Mouse (Mus musculus) midbrain, embryonic 12.5 days (tissue): ENCODE results near the gene Cbarp. TPM values are rescaled to one million over a fixed set of nuclear protein-coding genes. Genes with fewer than 3 reads are reported as not detected.

ENCODE experiments used
- ATAC-seq: fragments of 200-750 bp; cut with Nextera tagmentation; 2 replicates; pipeline ENCODE4 v1.8.0; 2017; ENCODE audit warnings: low read depth, moderate TSS enrichment, moderate library complexity; ENCODE audit not compliant: low FRiP score
- H3K27ac ChIP-seq: fragments of 300-500 bp; sonication (generic); replicated peaks from 2 replicates; pipeline ENCODE4 v1.5.1; 2016; ENCODE audit warnings: mild to moderate bottlenecking
- H3K27me3 ChIP-seq: fragments of 300-500 bp; sonication (generic); 2 replicates; pipeline ENCODE4 v1.6.1; 2016; ENCODE audit warnings: mild to moderate bottlenecking
- H3K36me3 ChIP-seq: fragments of 300-500 bp; sonication (generic); 2 replicates; pipeline ENCODE4 v1.6.1; 2016
- H3K4me1 ChIP-seq: fragments of 300-500 bp; sonication (generic); 2 replicates; pipeline ENCODE4 v1.6.1; 2016
- H3K4me2 ChIP-seq: fragments of 300-500 bp; sonication (generic); replicated peaks from 2 replicates; pipeline ENCODE4 v1.6.1; 2016; ENCODE audit warnings: mild to moderate bottlenecking, moderate library complexity
- H3K4me3 ChIP-seq: fragments of 300-500 bp; sonication (generic); 2 replicates; pipeline ENCODE4 v1.5.1; 2016; ENCODE audit warnings: mild to moderate bottlenecking
- H3K9ac ChIP-seq: fragments of 300-500 bp; sonication (generic); replicated peaks from 2 replicates; pipeline ENCODE4 v1.6.1; 2016; ENCODE audit warnings: mild to moderate bottlenecking, moderate library complexity
- H3K9me3 ChIP-seq: fragments of 300-500 bp; sonication (generic); 2 replicates; pipeline ENCODE4 v1.6.1; 2016; ENCODE audit warnings: mild to moderate bottlenecking
- WGBS: fragments of 180-500 bp; shearing (Covaris S2); methylation state at CpG from one replicate; pipeline ENCODE4 v1.1.7; 2016; 5-methylcytosine and 5-hydroxymethylcytosine counted together
- polyA plus RNA-seq: library from polyadenylated mRNA; unstranded; fragments of >200 nt; fragmentation: Nextera tagmentation; extraction: Ambion mirVana; gene quantifications from 2 replicates; pipeline ENCODE4 v1.2.1, GENCODE M21; 2016

Cbarp gene
- polyA plus RNA-seq, 1 experiment from 2014 or later, result 19.3 TPM

- Histone ChIP-seq H3K36me3 (peaks cover 97% of the 10 kb centered on the region), H3K27me3 (peaks cover 49% of the 10 kb centered on the region), H3K9ac (no peak overlapping the region), H3K4me3 (no peak overlapping the region), H3K9me3 (no peaks in the 10 kb centered on the region), H3K4me2 (no peak overlapping the region), H3K4me1 (peaks cover 23% of the 10 kb centered on the region), H3K27ac (no peak overlapping the region)
- 89% methylated on average over 18 of the region's 18 CpGs for WGBS
- ATAC-seq, result no peak
These were observed 10.1 kb downstream of the Cbarp start for GRCm38 (mm10) chr10:80130403-80131031.

- H3K9me3 ChIP-seq, result no peaks in the 10 kb centered on the region
- H3K4me1 ChIP-seq, result peaks cover 23% of the 10 kb centered on the region
- 96% methylated on average over 9 of the region's 9 CpGs for WGBS
- H3K27ac ChIP-seq, result no peak overlapping the region
- ATAC-seq, result no peak
- no peak overlapping the region for H3K4me2 ChIP-seq
- H3K36me3 ChIP-seq, result peaks cover 100% of the 10 kb centered on the region
- no peak overlapping the region for H3K9ac ChIP-seq
- H3K4me3 ChIP-seq, result no peak overlapping the region
- H3K27me3 ChIP-seq, result peaks cover 42% of the 10 kb centered on the region
These were observed 10.8 kb downstream of the Cbarp start for GRCm38 (mm10) chr10:80129846-80130245.

- WGBS, result 96% methylated on average over 8 of the region's 8 CpGs
- no peak for ATAC-seq
- peaks cover 32% of the 10 kb centered on the region for H3K27me3 ChIP-seq
- H3K4me1 ChIP-seq, result peaks cover 15% of the 10 kb centered on the region
- H3K27ac ChIP-seq, result no peak overlapping the region
- no peak overlapping the region for H3K9ac ChIP-seq
- H3K4me2 ChIP-seq, result no peak overlapping the region
- peaks cover 91% of the 10 kb centered on the region for H3K36me3 ChIP-seq
- no peak overlapping the region for H3K4me3 ChIP-seq
- H3K9me3 ChIP-seq, result no peaks in the 10 kb centered on the region
These were observed 12.7 kb downstream of the Cbarp start for GRCm38 (mm10) chr10:80127920-80128319.

- Histone ChIP-seq H3K9ac (no peak overlapping the region), H3K4me3 (no peak overlapping the region), H3K27ac (no peak overlapping the region), H3K4me2 (no peak overlapping the region), H3K9me3 (no peaks in the 10 kb centered on the region), H3K4me1 (peaks cover 8% of the 10 kb centered on the region; the same call in 1 of the 2 replicates), H3K36me3 (peaks cover 78% of the 10 kb centered on the region), H3K27me3 (no peaks in the 10 kb centered on the region)
- WGBS, result 94% methylated on average over 9 of the region's 9 CpGs
- no peak for ATAC-seq
These were observed 16.6 kb downstream of the Cbarp start for GRCm38 (mm10) chr10:80123932-80124562.

GRCm38 (mm10) chr10:80121639-80122038 is 19.0 kb downstream of the Cbarp start:
- ATAC-seq, result no peak
- Histone ChIP-seq H3K27ac (no peak overlapping the region), H3K4me1 (peaks cover 32% of the 10 kb centered on the region), H3K27me3 (no peaks in the 10 kb centered on the region), H3K4me3 (no peak overlapping the region), H3K9ac (no peak overlapping the region), H3K4me2 (no peak overlapping the region), H3K36me3 (peaks cover 59% of the 10 kb centered on the region), H3K9me3 (no peaks in the 10 kb centered on the region)
- WGBS, result 79% methylated on average over 2 of the region's 2 CpGs

- H3K9me3 ChIP-seq, result no peaks in the 10 kb centered on the region
- no peak overlapping the region for H3K4me2 ChIP-seq
- H3K4me1 ChIP-seq, result peaks cover 33% of the 10 kb centered on the region
- H3K27ac ChIP-seq, result no peak overlapping the region
- H3K4me3 ChIP-seq, result no peak overlapping the region
- 91% methylated on average over 2 of the region's 2 CpGs for WGBS
- ATAC-seq, result no peak
- H3K36me3 ChIP-seq, result peaks cover 44% of the 10 kb centered on the region
- no peaks in the 10 kb centered on the region for H3K27me3 ChIP-seq
- H3K9ac ChIP-seq, result 0 out of 2 replicates have a peak overlapping the region, but pooled peaks have one; percentile 12
These were observed 20.5 kb downstream of the Cbarp start for GRCm38 (mm10) chr10:80120146-80120545.

- H3K4me3 ChIP-seq, result peak overlapping the region; percentile 96
- peak overlapping the region; percentile 82 for H3K9ac ChIP-seq
- ATAC-seq, result no peak
- H3K4me1 ChIP-seq, result peaks cover 33% of the 10 kb centered on the region
- peaks cover 35% of the 10 kb centered on the region for H3K36me3 ChIP-seq
- H3K4me2 ChIP-seq, result peak overlapping the region; percentile 98
- 70% methylated on average over 6 of the region's 6 CpGs for WGBS
- no peaks in the 10 kb centered on the region for H3K27me3 ChIP-seq
- H3K27ac ChIP-seq, result peak overlapping the region; percentile 47; the same call in 1 of the 2 replicates
- no peaks in the 10 kb centered on the region for H3K9me3 ChIP-seq
These were observed 22.1 kb downstream of the Cbarp start for GRCm38 (mm10) chr10:80118552-80118951.

- 53% methylated on average over 1 of the region's 1 CpGs for WGBS
- H3K4me3 ChIP-seq, result peak overlapping the region; percentile 96
- peak overlapping the region; percentile 82 for H3K9ac ChIP-seq
- H3K4me2 ChIP-seq, result peak overlapping the region; percentile 98
- ATAC-seq, result no peak
- H3K27ac ChIP-seq, result peak overlapping the region; percentile 47
- H3K36me3 ChIP-seq, result peaks cover 30% of the 10 kb centered on the region
- peaks cover 33% of the 10 kb centered on the region for H3K4me1 ChIP-seq
- H3K9me3 ChIP-seq, result no peaks in the 10 kb centered on the region
- no peaks in the 10 kb centered on the region for H3K27me3 ChIP-seq
These were observed 22.9 kb downstream of the Cbarp start for GRCm38 (mm10) chr10:80117736-80118135.

- H3K4me1 ChIP-seq, result peaks cover 33% of the 10 kb centered on the region
- no peak for ATAC-seq
- H3K4me3 ChIP-seq, result peak overlapping the region; percentile 96
- peak overlapping the region; percentile 27 for H3K27ac ChIP-seq
- H3K9me3 ChIP-seq, result no peaks in the 10 kb centered on the region
- H3K4me2 ChIP-seq, result peak overlapping the region; percentile 98
- 6% methylated on average over 30 of the region's 30 CpGs for WGBS
- peak overlapping the region; percentile 82 for H3K9ac ChIP-seq
- peaks cover 29% of the 10 kb centered on the region for H3K36me3 ChIP-seq
- no peaks in the 10 kb centered on the region for H3K27me3 ChIP-seq
These were observed 23.5 kb downstream of the Cbarp start for GRCm38 (mm10) chr10:80116927-80117691.

GRCm38 (mm10) chr10:80116563-80116926 is 24.1 kb downstream of the Cbarp start:
- Histone ChIP-seq H3K27ac (peak overlapping the region; percentile 27; the same call in 1 of the 2 replicates), H3K4me3 (peak overlapping the region; percentile 96), H3K4me1 (peaks cover 33% of the 10 kb centered on the region), H3K4me2 (peak overlapping the region; percentile 98), H3K36me3 (peaks cover 23% of the 10 kb centered on the region), H3K27me3 (no peaks in the 10 kb centered on the region), H3K9me3 (no peaks in the 10 kb centered on the region), H3K9ac (peak overlapping the region; percentile 82)
- WGBS, result 1% methylated on average over 27 of the region's 27 CpGs
- no peak for ATAC-seq

GRCm38 (mm10) chr10:80115944-80116335 is 24.7 kb downstream of the Cbarp start:
- Histone ChIP-seq H3K27me3 (no peaks in the 10 kb centered on the region), H3K36me3 (peaks cover 18% of the 10 kb centered on the region), H3K4me1 (peaks cover 33% of the 10 kb centered on the region), H3K4me2 (peak overlapping the region; percentile 98), H3K27ac (peak overlapping the region; percentile 67), H3K4me3 (peak overlapping the region; percentile 96), H3K9ac (peak overlapping the region; percentile 82), H3K9me3 (no peaks in the 10 kb centered on the region)
- no peak for ATAC-seq
- WGBS, result under 1% methylated on average over 63 of the region's 63 CpGs
